Comparison of ENCODE assay signal across 29 mouse cellular contexts in genomic region chr11:4224223-4224622, GRCm38 (mm10). TPM values are rescaled to one million over a fixed set of nuclear protein-coding genes. Genes with fewer than 3 reads are reported as not detected.
DNase-seq lines count a peak whose midpoint lies in the region; ATAC-seq and TF ChIP-seq lines count a peak whose summit lies in the region.
"Had no signal": no experiment of that assay in that cellular context is flagged by ENCODE, and none has a peak within 500 bp of the region (broad histone marks: within the 10 kb centered on the region; RNA-seq: fewer than 3 reads in every experiment).

No protein-coding gene starts in this region.

- intact Hi-C loops in left cerebral cortex, postnatal 25 days (cut with DNase I): no loop called here

- no peak for DNase-seq in heart, postnatal 4 days
- DNase-seq in MEL (ENCODE audit: low read depth, low spot score) (no peak), liver (peak; percentile 39)
- DNase-seq in left cerebral cortex, postnatal 25 days (ENCODE audit: low spot score in 2 of 2): no peak
- no peak for DNase-seq in spleen, postnatal 10 days (ENCODE audit: low spot score in 2 of 2)
- DNase-seq: cerebellum, adult 18-20 months; kidney, postnatal 25 days; layer of hippocampus, postnatal 36 days; right cerebral cortex, adult 18-20 months; right cerebral cortex, postnatal 4 days; thymus, postnatal 4 days had no signal

- TF ChIP-seq RAD21 in MEL (IDR thresholded peaks at IDR 0.05; ENCODE audit: low read depth, low read length): no peak

- peak overlapping the region; percentile 63 for H3K9ac ChIP-seq in heart, embryonic 11.5 days (ENCODE audit: low read depth, low read length)
- H3K9ac ChIP-seq in MEL (ENCODE audit: control insufficient read depth, low read depth, low read length, poor library complexity, severe bottlenecking): no peak overlapping the region
- H3K9ac ChIP-seq in liver, embryonic 15.5 days: peak overlapping the region; percentile 75
- H3K9ac ChIP-seq: embryonic facial prominence, embryonic 12.5 days; heart, embryonic 15.5 days; intestine, embryonic 15.5 days; limb, embryonic 13.5 days; stomach, embryonic 15.5 days had no signal

- peak overlapping the region; percentile 16; the same call in 1 of the 2 replicates for H3K4me3 ChIP-seq in heart, embryonic 11.5 days (ENCODE audit: low read depth, low read length)
- no peak overlapping the region for H3K4me3 ChIP-seq in MEL (ENCODE audit: control insufficient read depth in 1 of 2, insufficient read depth in 1 of 2, low read depth in 2 of 2, low read length in 2 of 2)
- H3K4me3 ChIP-seq in liver, embryonic 15.5 days (replicated peaks): peak overlapping the region; percentile 65
- H3K4me3 ChIP-seq: embryonic facial prominence, embryonic 12.5 days; heart, embryonic 15.5 days; intestine, embryonic 15.5 days; layer of hippocampus, adult 2 months; limb, embryonic 13.5 days; stomach, embryonic 15.5 days had no signal

- ATAC-seq in heart, embryonic 11.5 days (replicated peaks; ENCODE audit: insufficient number of reproducible peaks, low FRiP score, low TSS enrichment): no peak
- no peak for ATAC-seq in liver, embryonic 15.5 days (ENCODE audit: insufficient read depth)
- ATAC-seq: forebrain, embryonic 14.5 days; hindbrain, embryonic 16.5 days had no signal

- TF ChIP-seq CTCF in MEL (IDR thresholded peaks at IDR 0.05 in 2 of 3, conservative IDR thresholded peaks at IDR 0.05 in 1 of 3; ENCODE audit: control insufficient read depth in 1 of 3, insufficient read depth in 1 of 3, low read depth in 2 of 3, low read length in 3 of 3, poor library complexity in 1 of 3, severe bottlenecking in 1 of 3): no peak

- 0 out of 2 replicates have a peak, but pooled peaks cover 2% of the 10 kb centered on the region for H3K27me3 ChIP-seq in heart, embryonic 11.5 days (ENCODE audit: control insufficient read depth, insufficient read depth, low read length)
- no peaks in the 10 kb centered on the region for H3K27me3 ChIP-seq in MEL (ENCODE audit: control insufficient read depth in 1 of 2, insufficient read depth in 2 of 2, low read length in 2 of 2)
- H3K27me3 ChIP-seq in liver, embryonic 15.5 days: peaks cover 10% of the 10 kb centered on the region
- H3K27me3 ChIP-seq: intestine, embryonic 15.5 days; stomach, embryonic 15.5 days had no signal

- H3K4me2 ChIP-seq in heart, embryonic 11.5 days: peak overlapping the region; percentile 47
- peak overlapping the region; percentile 69 for H3K4me2 ChIP-seq in liver, embryonic 15.5 days
- H3K4me2 ChIP-seq: embryonic facial prominence, embryonic 12.5 days; heart, embryonic 15.5 days; intestine, embryonic 15.5 days; limb, embryonic 13.5 days; midbrain, embryonic 11.5 days had no signal

- H3K79me2 ChIP-seq in MEL (ENCODE audit: control insufficient read depth, insufficient read depth, low read length, poor library complexity): no peaks in the 10 kb centered on the region

- no peak for TF ChIP-seq EP300 in MEL (IDR thresholded peaks at IDR 0.05; ENCODE audit: low read depth in 1 of 2, low read length in 2 of 2)

- no peaks in the 10 kb centered on the region for H3K9me3 ChIP-seq in heart, embryonic 11.5 days (replicated peaks; ENCODE audit: control insufficient read depth, low read length)
- H3K9me3 ChIP-seq in MEL (replicated peaks; ENCODE audit: insufficient read depth, low read length): no peaks in the 10 kb centered on the region
- no peaks in the 10 kb centered on the region for H3K9me3 ChIP-seq in liver, embryonic 15.5 days (replicated peaks)
- H3K9me3 ChIP-seq: embryonic facial prominence, embryonic 12.5 days; heart, embryonic 15.5 days; hindbrain, embryonic 10.5 days; intestine, embryonic 15.5 days; limb, embryonic 13.5 days; stomach, embryonic 15.5 days had no signal

- no peaks in the 10 kb centered on the region for H3K36me3 ChIP-seq in heart, embryonic 11.5 days (ENCODE audit: control insufficient read depth, insufficient read depth, low read length)
- H3K36me3 ChIP-seq in MEL (ENCODE audit: control insufficient read depth in 1 of 2, insufficient read depth in 2 of 2, low read length in 2 of 2): peaks cover 0 to 17% of the 10 kb centered on the region in 2 experiments; a peak in 2 of 4 replicates
- no peaks in the 10 kb centered on the region for H3K36me3 ChIP-seq in liver, embryonic 15.5 days (replicated peaks)
- H3K36me3 ChIP-seq: embryonic facial prominence, embryonic 12.5 days; heart, embryonic 15.5 days; hindbrain, embryonic 10.5 days; intestine, embryonic 15.5 days; limb, embryonic 13.5 days; stomach, embryonic 15.5 days had no signal

- H3K4me1 ChIP-seq in heart, embryonic 11.5 days (ENCODE audit: control insufficient read depth, insufficient read depth, low read length): 0 out of 2 replicates have a peak, but pooled peaks cover 2% of the 10 kb centered on the region
- peaks cover 4 to 24% of the 10 kb centered on the region in 2 experiments; a peak in 3 of 4 replicates for H3K4me1 ChIP-seq in MEL (ENCODE audit: control insufficient read depth in 1 of 2, insufficient read depth in 2 of 2, low read length in 2 of 2)
- H3K4me1 ChIP-seq in liver, embryonic 15.5 days (replicated peaks): peaks cover 98% of the 10 kb centered on the region
- H3K4me1 ChIP-seq: embryonic facial prominence, embryonic 12.5 days had no signal

- no peak for TF ChIP-seq POLR2A in MEL (IDR thresholded peaks at IDR 0.05; ENCODE audit: control insufficient read depth in 1 of 2, insufficient read depth in 1 of 2, low read depth in 1 of 2, low read length in 2 of 2, poor library complexity in 1 of 2)

- WGBS in heart, embryonic 11.5 days (ENCODE audit: insufficient replicate concordance): 28% methylated on average over 2 of the region's 2 CpGs
- WGBS in liver, embryonic 15.5 days (ENCODE audit: insufficient replicate concordance): 40% methylated on average over 2 of the region's 2 CpGs

- H3K27ac ChIP-seq in heart, embryonic 11.5 days (ENCODE audit: low read depth, low read length): peak overlapping the region; percentile 41; the same call in 1 of the 2 replicates
- no peak overlapping the region for H3K27ac ChIP-seq in MEL (ENCODE audit: control insufficient read depth, low read depth, low read length)
- peak overlapping the region; percentile 87 for H3K27ac ChIP-seq in liver, embryonic 15.5 days (replicated peaks)
- H3K27ac ChIP-seq: embryonic facial prominence, embryonic 12.5 days; heart, embryonic 15.5 days; intestine, embryonic 15.5 days; layer of hippocampus, adult 2 months; limb, embryonic 13.5 days; macrophage; stomach, embryonic 15.5 days had no signal

TF ChIP-seq in MEL, 35 proteins besides CTCF, POLR2A, EP300 and RAD21:
- TF ChIP-seq JUND (IDR thresholded peaks at IDR 0.05; ENCODE audit: low read depth, low read length) (0 out of 2 replicates have a peak, but pooled peaks have one; percentile 16), MAFK (IDR thresholded peaks at IDR 0.05; ENCODE audit: borderline replicate concordance, low read depth, low read length) (no peak)

RNA-seq across cellular contexts. Expression of gene Castor1, which starts 6.2 kb away (rescaled TPM):
- polyA plus RNA-seq in heart, embryonic 11.5 days (2014; fragmentation: Nextera tagmentation; extraction: Ambion mirVana): 2.2 and 2.5 TPM in 2 replicates
- 1 to 10 TPM; 4.7 to 5.1 TPM for total RNA-seq in heart, postnatal 4 days (2021)
- total RNA-seq in MEL (2012; rRNA removed): 6.6 and 7.1 TPM in 2 replicates
- polyA plus RNA-seq in MEL (2012; ENCODE audit: insufficient read depth in 1 of 2, insufficient read length in 2 of 2, low read depth in 1 of 2, low replicate concordance in 2 of 2, missing spikeins in 1 of 2): 10 to 100 TPM in 1 of 2 experiments, not detected in 1; 11.8 TPM
- 1.5 TPM in 2 replicates for polyA plus RNA-seq in liver, embryonic 15.5 days (2015; fragmentation: Nextera tagmentation; extraction: Ambion mirVana)
- 1 to 10 TPM; 3.9 to 6.1 TPM for total RNA-seq in left cerebral cortex, postnatal 25 days (2021)

RNA-seq across cellular contexts. Expression of gene Osm, which starts 12.0 kb away (rescaled TPM):
- 0.10 and 0.11 TPM in 2 replicates for polyA plus RNA-seq in heart, embryonic 11.5 days (2014; fragmentation: Nextera tagmentation; extraction: Ambion mirVana)
- total RNA-seq in heart, postnatal 4 days (2021): under 1 TPM in 1 of 2 experiments, not detected in 1; 0.14 TPM
- total RNA-seq in MEL (2012; rRNA removed): 11.2 and 15.4 TPM in 2 replicates
- polyA plus RNA-seq in MEL (2012; ENCODE audit: insufficient read depth in 1 of 2, insufficient read length in 2 of 2, low read depth in 1 of 2, low replicate concordance in 2 of 2, missing spikeins in 1 of 2): 10 to 100 TPM in 1 of 2 experiments, not detected in 1; 10.6 TPM
- polyA plus RNA-seq in liver, embryonic 15.5 days (2015; fragmentation: Nextera tagmentation; extraction: Ambion mirVana): 0.50 TPM in 2 replicates
- total RNA-seq in left cerebral cortex, postnatal 25 days (2021): under 1 TPM in 1 of 2 experiments, not detected in 1; 0.16 TPM
- total RNA-seq: gastrocnemius, adult 8-10 months; layer of hippocampus, postnatal 36 days; left cerebral cortex, postnatal 10 days had no signal
- polyA plus RNA-seq: embryonic facial prominence, embryonic 12.5 days; hindbrain, embryonic 16.5 days; kidney, embryonic 14.5 days; midbrain, embryonic 11.5 days had no signal

RNA-seq across cellular contexts. Expression of gene Lif, which starts 33.1 kb away (rescaled TPM):
- polyA plus RNA-seq in heart, embryonic 11.5 days (2014; fragmentation: Nextera tagmentation; extraction: Ambion mirVana): 0.06 and 0.11 TPM in 2 replicates
- 1 to 10 TPM; 1.8 to 2.0 TPM for total RNA-seq in heart, postnatal 4 days (2021)
- total RNA-seq in MEL (2012; rRNA removed): 0.10 and 0.27 TPM in 2 replicates
- polyA plus RNA-seq in MEL (2012; ENCODE audit: insufficient read depth in 1 of 2, insufficient read length in 2 of 2, low read depth in 1 of 2, low replicate concordance in 2 of 2, missing spikeins in 1 of 2): under 1 TPM in 1 of 2 experiments, not detected in 1; 0.31 TPM
- not detected in 2 replicates for polyA plus RNA-seq in liver, embryonic 15.5 days (2015; fragmentation: Nextera tagmentation; extraction: Ambion mirVana)
- under 1 TPM; 0.23 to 0.25 TPM for total RNA-seq in left cerebral cortex, postnatal 25 days (2021)
- polyA plus RNA-seq: forebrain, embryonic 14.5 days; kidney, embryonic 14.5 days; midbrain, embryonic 11.5 days; midbrain, postnatal 0 days; neural tube, embryonic 14.5 days had no signal

RNA-seq across cellular contexts. Expression of gene Tbc1d10a, which starts 37.6 kb away (rescaled TPM):
- 8.5 and 10.1 TPM in 2 replicates for polyA plus RNA-seq in heart, embryonic 11.5 days (2014; fragmentation: Nextera tagmentation; extraction: Ambion mirVana)
- 10 to 100 TPM; 10.9 to 11.8 TPM for total RNA-seq in heart, postnatal 4 days (2021)
- total RNA-seq in MEL (2012; rRNA removed): 26.3 and 27.4 TPM in 2 replicates
- polyA plus RNA-seq in MEL (2012; ENCODE audit: insufficient read depth in 1 of 2, insufficient read length in 2 of 2, low read depth in 1 of 2, low replicate concordance in 2 of 2, missing spikeins in 1 of 2): 10 to 100 TPM in 1 of 2 experiments, not detected in 1; 23.0 TPM
- 7.0 TPM in 2 replicates for polyA plus RNA-seq in liver, embryonic 15.5 days (2015; fragmentation: Nextera tagmentation; extraction: Ambion mirVana)
- total RNA-seq in left cerebral cortex, postnatal 25 days (2021): 10 to 100 TPM; 34.5 to 35.6 TPM

Comparison
In these comparisons a context has a peak if more than half of its experiments do, and no peak if none do; other contexts are left out.
1. H3K4me3 ChIP-seq: peak in heart, embryonic 11.5 days (single experiment) and liver, embryonic 15.5 days (single experiment); none in MEL (0 of 2).
2. RNA of gene Osm, which starts 12.0 kb away (total RNA-seq): 11.2 to 15.4 TPM in MEL; 0.16 TPM in left cerebral cortex, postnatal 25 days and 0.14 TPM in heart, postnatal 4 days; every median in the first group is over 10 times any median in the second.